Mouse (Mus musculus) CH12.LX (cell line): ENCODE data around the gene Morc2a. TPM values are rescaled to one million over a fixed set of nuclear protein-coding genes. Genes with fewer than 3 reads are reported as not detected.
A peak's percentile ranks its signal among the peaks of the same experiment; 100 is the strongest.

Experiments
- DNase-seq: peaks from one replicate; pipeline ENCODE4 v3.0.0-alpha.2; 2013; ENCODE audit errors: extremely low read depth
- H3K27ac ChIP-seq: 2 replicates; pipeline ENCODE4 v1.5.1; 2012; ENCODE audit warnings: low read depth, mild to moderate bottlenecking, control low read depth, moderate library complexity; ENCODE audit not compliant: insufficient read depth
- H3K27me3 ChIP-seq: replicated peaks from 2 replicates; pipeline ENCODE3; 2012; ENCODE audit warnings: inconsistent platforms
- H3K36me3 ChIP-seq, 2 experiments: replicated peaks in 1 of 2; 2 replicates each; pipeline versions ENCODE3 to v1.6.1; 2012; ENCODE audit warnings: inconsistent platforms in 1 of 2, low read length in 1 of 2, mild to moderate bottlenecking in 1 of 2, mixed read lengths in 1 of 2, moderate library complexity in 1 of 2; ENCODE audit not compliant: control insufficient read depth in 1 of 2, insufficient read depth in 1 of 2
- H3K4me1 ChIP-seq, 2 experiments: 2 replicates each; pipeline ENCODE4 v1.6.1; 2012; ENCODE audit warnings: inconsistent platforms in 1 of 2, moderate library complexity in 1 of 2; ENCODE audit not compliant: insufficient read depth in 2 of 2, control insufficient read depth in 1 of 2
- H3K4me2 ChIP-seq: 2 replicates; pipeline ENCODE4 v1.6.1; 2012; ENCODE audit warnings: low read depth, mild to moderate bottlenecking, control low read depth; ENCODE audit not compliant: poor library complexity, insufficient read depth, severe bottlenecking
- H3K4me3 ChIP-seq, 3 experiments: fragments of 150-350 bp in 1 of 3; sonication (generic) in 1 of 3; replicated peaks in 1 of 3; 2 replicates each; pipeline versions ENCODE3 to v1.5.1; 2011 to 2012; ENCODE audit warnings: low read depth in 2 of 3, low read length in 2 of 3, mild to moderate bottlenecking in 2 of 3, moderate library complexity in 2 of 3, control low read depth in 1 of 3, improper control_type of control experiment in 1 of 3, inconsistent platforms in 1 of 3, mixed read lengths in 1 of 3; ENCODE audit not compliant: poor library complexity in 1 of 3
- H3K79me2 ChIP-seq: replicated peaks from 2 replicates; pipeline ENCODE4 v1.6.1; 2012; ENCODE audit warnings: mild to moderate bottlenecking, moderate library complexity; ENCODE audit not compliant: control insufficient read depth, poor library complexity, insufficient read depth, severe bottlenecking; ENCODE audit errors: extremely low read depth
- H3K9ac ChIP-seq: 2 replicates; pipeline ENCODE4 v1.6.1; 2012; ENCODE audit warnings: low read depth, mild to moderate bottlenecking, control low read depth, moderate library complexity; ENCODE audit not compliant: insufficient read depth
- H3K9me3 ChIP-seq: replicated peaks from 2 replicates; pipeline ENCODE3; 2012; ENCODE audit warnings: low read length, inconsistent platforms, mixed read lengths
- CHD1 ChIP-seq: IDR thresholded peaks from 2 replicates; pipeline ENCODE4 v1.6.1; 2012; ENCODE audit warnings: low read depth, low read length, improper control_type of control experiment, inconsistent platforms
- CHD2 ChIP-seq: IDR thresholded peaks from 2 replicates; pipeline ENCODE4 v1.6.1; 2011; ENCODE audit warnings: low read length, improper control_type of control experiment
- E2F4 ChIP-seq: IDR thresholded peaks from 2 replicates; pipeline ENCODE4 v1.6.1; 2011; ENCODE audit warnings: low read depth, low read length, improper control_type of control experiment; ENCODE audit not compliant: insufficient replicate concordance
- ELF1 ChIP-seq: IDR thresholded peaks from 2 replicates; pipeline ENCODE4 v1.6.1; 2014; ENCODE audit warnings: low read depth, mild to moderate bottlenecking, inconsistent platforms, low read length, improper control_type of control experiment
- EP300 ChIP-seq: IDR thresholded peaks from 2 replicates; pipeline ENCODE4 v1.6.1; 2011; ENCODE audit warnings: low read length, improper control_type of control experiment
- ETS1 ChIP-seq: conservative IDR thresholded peaks from 2 replicates; pipeline ENCODE4 v1.6.1; 2012; ENCODE audit warnings: low read depth, mild to moderate bottlenecking, inconsistent platforms, low read length, improper control_type of control experiment, moderate library complexity
- GABPA ChIP-seq: IDR thresholded peaks from 2 replicates; pipeline ENCODE4 v1.6.1; 2012; ENCODE audit warnings: low read depth, low read length, improper control_type of control experiment, inconsistent platforms; ENCODE audit not compliant: insufficient replicate concordance
- HCFC1 ChIP-seq: IDR thresholded peaks from 2 replicates; pipeline ENCODE4 v1.6.1; 2012; ENCODE audit warnings: low read depth, mild to moderate bottlenecking, inconsistent platforms, low read length, improper control_type of control experiment
- IRF4 ChIP-seq: IDR thresholded peaks from 2 replicates; pipeline ENCODE4 v1.6.1; 2014; ENCODE audit warnings: low read depth, mild to moderate bottlenecking, inconsistent platforms, low read length, improper control_type of control experiment
- JUN ChIP-seq: IDR thresholded peaks from 2 replicates; pipeline ENCODE4 v1.6.1; 2011; ENCODE audit warnings: low read depth, mild to moderate bottlenecking, low read length, improper control_type of control experiment, moderate library complexity; ENCODE audit not compliant: insufficient read depth
- JUND ChIP-seq: conservative IDR thresholded peaks from 2 replicates; pipeline ENCODE4 v1.6.1; 2011; ENCODE audit warnings: low read depth, low read length, improper control_type of control experiment
- KAT2A ChIP-seq: IDR thresholded peaks from 2 replicates; pipeline ENCODE4 v1.6.1; 2012; ENCODE audit warnings: low read length, improper control_type of control experiment, inconsistent platforms; ENCODE audit not compliant: insufficient replicate concordance
- MAFK ChIP-seq: IDR thresholded peaks from 2 replicates; pipeline ENCODE4 v1.6.1; 2011; ENCODE audit warnings: low read length, improper control_type of control experiment; ENCODE audit not compliant: insufficient replicate concordance
- MAX ChIP-seq: IDR thresholded peaks from 2 replicates; pipeline ENCODE4 v1.6.1; 2011; ENCODE audit warnings: low read length, improper control_type of control experiment
- MAZ ChIP-seq: IDR thresholded peaks from 2 replicates; pipeline ENCODE4 v1.6.1; 2012; ENCODE audit warnings: low read depth, mild to moderate bottlenecking, inconsistent platforms, low read length, improper control_type of control experiment, moderate library complexity
- MEF2A ChIP-seq: IDR thresholded peaks from 2 replicates; pipeline ENCODE4 v1.6.1; 2014; ENCODE audit warnings: low read depth, mild to moderate bottlenecking, inconsistent platforms, low read length, improper control_type of control experiment, borderline replicate concordance
- NELFE ChIP-seq: IDR thresholded peaks from 2 replicates; pipeline ENCODE4 v1.6.1; 2011; ENCODE audit warnings: low read depth, low read length, improper control_type of control experiment
- NRF1 ChIP-seq: IDR thresholded peaks from 2 replicates; pipeline ENCODE4 v1.6.1; 2014; ENCODE audit warnings: low read depth, mild to moderate bottlenecking, inconsistent platforms, low read length, improper control_type of control experiment, moderate library complexity
- PAX5 ChIP-seq: IDR thresholded peaks from 2 replicates; pipeline ENCODE4 v1.6.1; 2012; ENCODE audit warnings: low read length, inconsistent platforms, mixed read lengths
- POLR2AphosphoS2 ChIP-seq: IDR thresholded peaks from 2 replicates; pipeline ENCODE4 v1.6.1; 2011; ENCODE audit warnings: low read depth, low read length, improper control_type of control experiment
- RAD21 ChIP-seq: IDR thresholded peaks from 2 replicates; pipeline ENCODE4 v1.6.1; 2011; ENCODE audit warnings: low read depth, mild to moderate bottlenecking, low read length, improper control_type of control experiment, moderate library complexity
- RCOR1 ChIP-seq: conservative IDR thresholded peaks from 2 replicates; pipeline ENCODE4 v1.6.1; 2012; ENCODE audit warnings: low read depth, mild to moderate bottlenecking, inconsistent platforms, low read length, improper control_type of control experiment
- SIN3A ChIP-seq: IDR thresholded peaks from 2 replicates; pipeline ENCODE4 v1.6.1; 2012; ENCODE audit warnings: low read length, improper control_type of control experiment, inconsistent platforms
- TBP ChIP-seq: conservative IDR thresholded peaks from 2 replicates; pipeline ENCODE4 v1.6.1; 2011; ENCODE audit warnings: low read depth, low read length, improper control_type of control experiment
- UBTF ChIP-seq: IDR thresholded peaks from 2 replicates; pipeline ENCODE4 v1.6.1; 2012; ENCODE audit warnings: low read depth, mild to moderate bottlenecking, inconsistent platforms, low read length, improper control_type of control experiment, moderate library complexity
- USF1 ChIP-seq: IDR thresholded peaks from 2 replicates; pipeline ENCODE4 v1.6.1; 2014; ENCODE audit warnings: low read depth, mild to moderate bottlenecking, inconsistent platforms, low read length, improper control_type of control experiment
- USF2 ChIP-seq: conservative IDR thresholded peaks from 2 replicates; pipeline ENCODE4 v1.6.1; 2011; ENCODE audit warnings: low read depth, low read length, improper control_type of control experiment
- ZC3H11A ChIP-seq: IDR thresholded peaks from 2 replicates; pipeline ENCODE4 v1.6.1; 2012; ENCODE audit warnings: low read depth, mild to moderate bottlenecking, inconsistent platforms, low read length, improper control_type of control experiment
- ZNF384 ChIP-seq: IDR thresholded peaks from 2 replicates; pipeline ENCODE4 v1.6.1; 2012; ENCODE audit warnings: low read depth, low read length, improper control_type of control experiment, inconsistent platforms
- dilution Hi-C: fragments of 300-500 bp; cut with MboI; formaldehyde crosslinking; loops from 2 replicates; pipeline ENCODE4 v1.14.3; 2020; ENCODE audit warnings: low sequenced_read_pairs; ENCODE audit not compliant: extremely low pct_unique_long_range_greater_than_20kb, extremely low pct_ligation_motif_present
- in situ Hi-C: fragments of 300-500 bp; cut with MboI; formaldehyde crosslinking; loops from 3 replicates; pipeline ENCODE4 v1.14.3; 2019; ENCODE audit warnings: low sequenced_read_pairs, low pct_ligation_motif_present, low pct_unique_long_range_greater_than_20kb, mixed read lengths
- polyA plus RNA-seq: library from polyadenylated mRNA; unstranded; fragments of >175 nt; gene quantifications from 2 replicates; pipeline ENCODE4 v1.2.1, GENCODE M21; 2012; ENCODE audit warnings: low read depth; ENCODE audit not compliant: insufficient read length
- total RNA-seq, 2 experiments: library from RNA; depleted of rRNA; stranded (reverse); fragments of 300-350 nt in 1 of 2; fragments of >200 nt in 1 of 2; gene quantifications; 2 replicates each; pipeline ENCODE4 v1.2.3; 2012 to 2014

The Morc2a gene
- total and polyA plus RNA-seq, 3 experiments: 28.1 to 44.1 (median 28.2) TPM

DNA sequence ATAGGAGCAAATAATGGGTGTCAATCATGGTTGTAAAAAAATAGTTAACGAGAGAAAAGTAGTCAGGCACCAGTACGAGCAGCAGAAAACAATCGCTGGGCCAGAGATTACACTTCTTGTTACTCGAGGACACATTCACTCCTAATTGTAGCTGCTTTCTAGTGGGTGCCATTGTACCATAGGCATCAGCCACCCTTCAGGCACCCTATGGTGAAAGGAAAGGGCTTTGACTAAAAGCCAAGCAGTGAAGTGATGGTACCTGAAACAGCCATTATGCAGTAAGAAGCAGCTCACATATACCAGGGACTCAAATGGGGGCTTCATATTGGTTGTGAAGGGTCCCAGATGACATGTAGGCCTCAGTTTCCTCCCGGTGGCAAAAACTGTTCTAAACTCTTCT, 1.3 kb upstream of the Morc2a start:
- Histone ChIP-seq H3K9ac (peak overlapping the region; percentile 98), H3K36me3 (peaks cover 21 to 48% of the 10 kb centered on the region in 2 experiments), H3K27ac (no peak overlapping the region), H3K4me1 (peaks cover 0 to 32% of the 10 kb centered on the region in 2 experiments; a peak in 2 of 4 replicates), H3K79me2 (peaks cover 42% of the 10 kb centered on the region), H3K4me3 (peak overlapping the region; percentile 72 to 92 (median 86)), H3K9me3 (peaks cover 38% of the 10 kb centered on the region), H3K27me3 (no peaks in the 10 kb centered on the region), H3K4me2 (peak overlapping the region; percentile 96)
- TF ChIP-seq MAX (no peak), HCFC1 (no peak), MEF2A (no peak), ETS1 (no peak), SIN3A (no peak), RCOR1 (no peak), MAZ (no peak), ZNF384 (no peak), TBP (no peak), JUND (no peak)
- peak; percentile 24 for DNase-seq
- in situ Hi-C loops (no loop called here), dilution Hi-C loops (no loop called here)

DNA sequence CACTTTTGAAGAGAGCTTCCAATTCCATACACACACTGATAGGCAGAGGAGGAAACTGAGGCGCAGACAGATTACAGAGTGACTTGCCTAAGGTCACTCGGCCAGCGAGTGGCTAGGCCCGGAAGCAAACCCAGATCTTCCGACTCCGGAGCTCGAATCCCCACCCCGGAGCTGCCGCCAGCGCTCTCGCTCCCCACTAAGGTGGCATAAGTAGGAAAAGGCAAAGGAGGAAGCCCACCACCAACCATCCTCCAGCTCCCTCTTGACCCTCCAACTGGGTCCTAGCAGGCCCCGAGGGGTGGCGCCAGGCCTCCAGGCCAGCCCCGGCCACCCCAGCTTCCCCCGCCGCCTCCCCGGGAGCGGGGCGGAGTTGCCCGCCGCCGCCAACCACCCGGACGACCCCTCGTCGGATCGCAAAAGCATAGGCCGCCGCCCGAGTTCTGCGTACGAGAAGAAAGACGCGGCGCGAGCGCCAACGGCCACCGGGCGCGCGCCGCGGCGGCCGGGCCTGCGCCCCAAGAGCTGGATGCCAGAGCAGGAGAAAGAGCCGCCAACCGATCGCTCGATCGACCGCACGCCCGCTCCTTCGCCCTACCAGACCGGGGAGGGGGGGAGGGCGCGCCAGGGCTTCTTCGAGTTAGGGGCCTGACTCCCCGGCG, 557 bp upstream of the Morc2a start:
- dilution Hi-C loops (no loop called here), in situ Hi-C loops (no loop called here)
- peaks cover 18 to 41% of the 10 kb centered on the region in 2 experiments for H3K36me3 ChIP-seq
- TF ChIP-seq IRF4 (no peak), RAD21 (no peak), MAZ (no peak), SIN3A (peak; percentile 64), ELF1 (peak; percentile 56; the same call in 1 of the 2 replicates), E2F4 (no peak), JUND (no peak), POLR2AphosphoS2 (peak; percentile 17; the same call in 1 of the 2 replicates), HCFC1 (0 out of 2 replicates have a peak, but pooled peaks have one; percentile 42), KAT2A (no peak), CHD1 (peak; percentile 61; the same call in 1 of the 2 replicates), MEF2A (no peak), GABPA (no peak), USF2 (no peak), ZC3H11A (no peak), JUN (no peak), USF1 (no peak), NELFE (no peak), EP300 (no peak), ETS1 (no peak), NRF1 (peak; percentile 44), UBTF (peak; percentile 22; the same call in 1 of the 2 replicates), CHD2 (0 out of 2 replicates have a peak, but pooled peaks have one; percentile 15), PAX5 (no peak), MAFK (no peak)

More for the DNA sequence above, 557 bp upstream of the Morc2a start:
- peaks cover 0 to 32% of the 10 kb centered on the region in 2 experiments; a peak in 2 of 4 replicates for H3K4me1 ChIP-seq
- H3K27ac ChIP-seq: peak overlapping the region; percentile 33; the same call in 1 of the 2 replicates
- H3K79me2 ChIP-seq: peaks cover 43% of the 10 kb centered on the region
- peak overlapping the region; percentile 98 for H3K9ac ChIP-seq
- no peaks in the 10 kb centered on the region for H3K27me3 ChIP-seq
- H3K4me3 ChIP-seq: peak overlapping the region; percentile 72 to 92 (median 86)
- H3K9me3 ChIP-seq: peaks cover 32% of the 10 kb centered on the region
- peak; percentile 42 for DNase-seq
- peak overlapping the region; percentile 96; the same call in 1 of the 2 replicates for H3K4me2 ChIP-seq
